Mouse (Mus musculus) hindbrain, postnatal 0 days (tissue): ENCODE measurements around the gene Sh3bgrl2. TPM values are rescaled to one million over a fixed set of nuclear protein-coding genes. Genes with fewer than 3 reads are reported as not detected.
A peak's percentile ranks its signal among the peaks of the same experiment; 100 is the strongest.

Experiments
- ATAC-seq: fragments of 200-750 bp; cut with Nextera tagmentation; 2 replicates; pipeline ENCODE4 v1.8.0; 2017; ENCODE audit warnings: mild to moderate bottlenecking, moderate TSS enrichment, moderate library complexity
- DNase-seq: peaks from one replicate; pipeline ENCODE4 v3.0.0-alpha.2; 2015; ENCODE audit warnings: low spot score
- H3K27ac ChIP-seq: fragments of 300-500 bp; sonication (generic); 2 replicates; pipeline ENCODE4 v1.5.1; 2014; ENCODE audit warnings: mild to moderate bottlenecking
- H3K27me3 ChIP-seq: fragments of 300-500 bp; sonication (generic); 2 replicates; pipeline ENCODE4 v1.6.1; 2014; ENCODE audit warnings: low read length, mixed read lengths; ENCODE audit not compliant: insufficient read depth
- H3K36me3 ChIP-seq: fragments of 300-500 bp; sonication (generic); 2 replicates; pipeline ENCODE4 v1.6.1; 2014; ENCODE audit warnings: low read length, mixed read lengths; ENCODE audit not compliant: insufficient read depth
- H3K4me1 ChIP-seq: fragments of 300-500 bp; sonication (generic); 2 replicates; pipeline ENCODE4 v1.6.1; 2014; ENCODE audit warnings: antibody characterized with exemption, low read length, mixed read lengths; ENCODE audit not compliant: insufficient read depth
- H3K4me2 ChIP-seq: fragments of 300-500 bp; sonication (generic); 2 replicates; pipeline ENCODE4 v1.6.1; 2014; ENCODE audit warnings: low read depth, mild to moderate bottlenecking, low read length, moderate library complexity, mixed read lengths
- H3K4me3 ChIP-seq: fragments of 300-500 bp; sonication (generic); 2 replicates; pipeline ENCODE4 v1.5.1; 2014; ENCODE audit warnings: low read length
- H3K9ac ChIP-seq: fragments of 300-500 bp; sonication (generic); replicated peaks from 2 replicates; pipeline ENCODE4 v1.6.1; 2014; ENCODE audit warnings: mild to moderate bottlenecking, low read length, moderate library complexity, mixed read lengths
- H3K9me3 ChIP-seq: fragments of 300-500 bp; sonication (generic); 2 replicates; pipeline ENCODE4 v1.6.1; 2016; ENCODE audit warnings: low read length, mixed read lengths
- CTCF ChIP-seq: IDR thresholded peaks from 2 replicates; pipeline ENCODE4 v1.5.1; 2016; ENCODE audit warnings: antibody characterized with exemption, control low read depth, low read depth
- WGBS: fragments of 180-500 bp; shearing (Covaris S2); extraction: QIAGEN DNeasy Blood & Tissue Kit; methylation state at CpG from one replicate; pipeline ENCODE4 v1.1.7; 2014; 5-methylcytosine and 5-hydroxymethylcytosine counted together
- polyA plus RNA-seq: library from polyadenylated mRNA; unstranded; fragments of >200 nt; fragmentation: Nextera tagmentation; extraction: Ambion mirVana; gene quantifications from 2 replicates; pipeline ENCODE4 v1.2.1, GENCODE M21; 2015
- total RNA-seq: library from RNA; depleted of rRNA; stranded (reverse); fragments of >200 nt; gene quantifications from 2 replicates; pipeline ENCODE4 v1.2.3, GENCODE M21; 2014

The Sh3bgrl2 gene
- total and polyA plus RNA-seq, 2 experiments from 2014 or later: 7.1 to 11.9 TPM

GRCm38 (mm10) chr9:83537510-83537909, 10.6 kb upstream of the Sh3bgrl2 start:
- Histone ChIP-seq H3K36me3 (no peaks in the 10 kb centered on the region), H3K4me2 (no peak overlapping the region), H3K4me1 (no peaks in the 10 kb centered on the region), H3K27me3 (no peaks in the 10 kb centered on the region), H3K4me3 (no peak overlapping the region), H3K27ac (peak overlapping the region; percentile 64; the same call in 1 of the 2 replicates), H3K9me3 (no peaks in the 10 kb centered on the region), H3K9ac (no peak overlapping the region)
- 33% methylated on average over 2 of the region's 2 CpGs for WGBS
- ATAC-seq (no peak), DNase-seq (no peak)
- no peak for TF ChIP-seq CTCF

DNA sequence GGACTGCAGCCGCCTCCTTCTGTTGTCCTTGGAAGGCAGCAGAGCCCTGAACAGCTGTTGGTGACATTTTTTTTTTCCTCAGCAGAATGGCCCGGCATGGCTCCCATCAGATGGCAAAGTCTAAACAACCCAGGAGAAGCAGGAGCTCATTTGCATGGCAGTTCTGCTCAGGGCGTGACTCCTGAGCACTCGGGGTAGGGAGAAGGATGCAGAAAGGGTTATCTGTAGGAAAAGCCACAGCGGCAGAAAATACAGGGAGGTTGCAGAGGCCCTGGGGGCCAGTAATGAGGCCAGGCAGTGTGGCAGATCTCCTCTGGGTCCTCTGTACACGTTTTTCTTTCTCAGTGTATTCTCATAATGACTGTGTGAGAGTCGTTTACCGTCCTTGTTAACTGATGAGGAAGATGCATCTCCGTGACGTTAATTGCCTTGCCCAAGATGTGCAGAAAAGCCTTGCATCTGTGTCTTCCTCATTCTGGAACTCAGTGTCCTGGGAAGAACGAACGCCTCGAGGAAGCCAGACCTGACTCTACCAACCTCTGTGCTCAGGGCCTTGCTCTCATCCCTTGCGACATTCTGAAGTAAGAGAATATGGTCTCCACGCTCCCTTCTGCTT, 10.1 kb upstream of the Sh3bgrl2 start:
- no peak overlapping the region for H3K4me2 ChIP-seq
- peak; percentile 64 for DNase-seq
- no peak overlapping the region for H3K9ac ChIP-seq
- ATAC-seq: peak; percentile 73
- no peak for TF ChIP-seq CTCF
- H3K36me3 ChIP-seq: no peaks in the 10 kb centered on the region
- H3K9me3 ChIP-seq: no peaks in the 10 kb centered on the region
- H3K4me1 ChIP-seq: no peaks in the 10 kb centered on the region
- no peak overlapping the region for H3K4me3 ChIP-seq
- peak overlapping the region; percentile 64 for H3K27ac ChIP-seq
- H3K27me3 ChIP-seq: no peaks in the 10 kb centered on the region
- WGBS: 37% methylated on average over 15 of the region's 15 CpGs

DNA sequence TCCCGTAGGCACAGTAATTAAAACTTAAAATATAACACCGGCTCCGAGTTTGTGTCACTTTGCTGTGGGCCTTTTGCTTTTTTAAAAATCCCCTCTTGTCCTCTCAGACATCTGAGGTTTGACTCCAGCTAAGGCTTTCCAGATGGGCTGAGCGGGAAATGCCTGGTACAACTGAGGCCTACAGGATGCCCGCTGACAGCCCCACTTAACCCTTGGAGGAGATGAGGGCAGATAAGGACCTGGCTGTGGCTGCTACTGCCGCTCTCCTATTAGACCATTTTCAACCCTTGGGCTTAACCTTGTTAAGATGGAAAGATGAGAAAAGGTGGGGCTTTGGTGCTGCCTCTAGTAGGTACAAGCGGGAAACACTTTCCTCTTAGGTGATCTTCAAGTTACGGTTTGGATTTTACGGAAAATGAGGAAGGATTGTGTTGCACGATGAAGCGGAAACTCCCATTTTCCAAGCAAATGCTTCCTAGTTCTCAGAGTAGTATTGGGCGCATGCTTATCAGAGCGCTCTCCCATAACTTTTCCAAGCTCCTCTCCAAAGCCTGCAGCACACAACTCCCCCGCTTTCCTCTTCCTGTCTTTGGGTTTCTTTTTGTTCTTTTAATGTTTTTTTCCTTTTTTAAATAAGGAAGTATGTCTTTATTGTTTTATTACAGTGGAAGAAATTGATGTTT, 8.2 kb upstream of the Sh3bgrl2 start:
- DNase-seq (no peak), ATAC-seq (no peak)
- TF ChIP-seq CTCF: no peak
- no peak overlapping the region for H3K9ac ChIP-seq
- H3K9me3 ChIP-seq: no peaks in the 10 kb centered on the region
- H3K36me3 ChIP-seq: no peaks in the 10 kb centered on the region
- H3K27ac ChIP-seq: no peak overlapping the region
- no peaks in the 10 kb centered on the region for H3K4me1 ChIP-seq
- WGBS: 90% methylated on average over 14 of the region's 14 CpGs
- H3K27me3 ChIP-seq: no peaks in the 10 kb centered on the region
- no peak overlapping the region for H3K4me2 ChIP-seq
- H3K4me3 ChIP-seq: no peak overlapping the region

DNA sequence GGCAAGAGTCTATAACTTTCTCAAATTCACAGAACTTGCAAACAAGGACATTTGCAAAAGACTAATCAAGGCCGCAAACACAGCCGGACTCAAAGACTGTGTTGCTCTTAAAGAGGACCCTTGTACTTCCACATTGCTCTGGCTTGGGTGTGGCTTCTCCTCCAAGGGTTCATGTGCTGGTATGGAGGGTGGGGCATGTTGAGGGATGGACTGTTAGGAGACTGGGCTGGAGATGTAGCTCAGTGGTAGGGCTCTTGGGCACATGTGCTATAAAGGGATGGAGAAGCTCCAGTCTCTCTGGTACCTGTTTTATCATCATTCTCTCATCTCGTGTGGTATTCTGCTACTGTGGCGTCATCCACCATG, 7.7 kb upstream of the Sh3bgrl2 start:
- Histone ChIP-seq H3K27me3 (no peaks in the 10 kb centered on the region), H3K9me3 (no peaks in the 10 kb centered on the region), H3K36me3 (no peaks in the 10 kb centered on the region), H3K4me2 (no peak overlapping the region), H3K9ac (no peak overlapping the region), H3K4me1 (no peaks in the 10 kb centered on the region), H3K4me3 (no peak overlapping the region), H3K27ac (no peak overlapping the region)
- DNase-seq: no peak
- WGBS: 90% methylated on average over 4 of the region's 4 CpGs
- no peak for ATAC-seq
- no peak for TF ChIP-seq CTCF

DNA sequence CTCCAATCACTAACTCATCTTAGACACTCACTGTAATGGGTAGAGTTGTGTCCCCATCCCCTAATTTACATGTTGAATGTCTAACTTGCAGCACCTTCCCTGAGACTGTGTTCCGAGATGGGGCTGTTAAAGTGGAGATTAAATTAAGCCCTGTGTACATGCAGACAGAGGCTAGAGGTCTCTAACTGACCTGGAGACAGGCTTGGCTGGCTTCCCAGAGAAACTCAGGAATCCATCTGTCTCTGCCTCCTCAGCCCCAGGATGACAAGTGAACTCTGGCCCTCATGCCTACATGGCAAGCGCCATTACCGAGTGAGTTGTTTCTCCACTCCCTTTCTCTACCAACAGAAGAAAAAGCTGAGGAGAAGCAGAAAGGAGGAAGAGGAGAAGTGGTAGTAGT, 7.2 kb upstream of the Sh3bgrl2 start:
- Histone ChIP-seq H3K27ac (no peak overlapping the region), H3K4me3 (no peak overlapping the region), H3K9ac (no peak overlapping the region), H3K4me1 (no peaks in the 10 kb centered on the region), H3K27me3 (no peaks in the 10 kb centered on the region), H3K9me3 (no peaks in the 10 kb centered on the region), H3K4me2 (no peak overlapping the region), H3K36me3 (no peaks in the 10 kb centered on the region)
- TF ChIP-seq CTCF: no peak
- ATAC-seq (no peak), DNase-seq (peak; percentile 28)
- WGBS: 54% methylated on average over 3 of the region's 3 CpGs

DNA sequence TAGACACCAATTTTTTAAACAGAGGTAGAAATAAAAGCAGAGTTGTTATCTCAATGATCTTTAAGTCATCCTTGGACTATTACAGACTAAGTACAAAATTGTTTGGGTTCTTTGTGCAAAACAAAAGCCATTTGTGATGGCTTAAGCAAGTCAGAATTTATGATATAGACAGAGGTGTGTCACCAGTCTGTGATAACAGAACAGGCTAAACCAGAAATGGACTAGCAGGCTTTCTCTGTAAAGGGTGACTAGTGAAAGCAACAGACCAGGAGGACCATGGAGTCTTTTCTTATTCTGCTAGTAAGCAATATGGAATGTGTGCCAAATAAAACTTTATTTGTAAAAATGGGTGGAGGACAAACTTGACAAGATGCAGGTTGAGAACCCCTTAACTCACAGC, 2.9 kb upstream of the Sh3bgrl2 start:
- no peaks in the 10 kb centered on the region for H3K9me3 ChIP-seq
- H3K27me3 ChIP-seq: no peaks in the 10 kb centered on the region
- H3K4me3 ChIP-seq: no peak overlapping the region
- ATAC-seq (no peak), DNase-seq (no peak)
- no peak overlapping the region for H3K27ac ChIP-seq
- no peaks in the 10 kb centered on the region for H3K4me1 ChIP-seq
- no peak overlapping the region for H3K9ac ChIP-seq
- H3K36me3 ChIP-seq: no peaks in the 10 kb centered on the region
- no peak overlapping the region for H3K4me2 ChIP-seq
- TF ChIP-seq CTCF: no peak

DNA sequence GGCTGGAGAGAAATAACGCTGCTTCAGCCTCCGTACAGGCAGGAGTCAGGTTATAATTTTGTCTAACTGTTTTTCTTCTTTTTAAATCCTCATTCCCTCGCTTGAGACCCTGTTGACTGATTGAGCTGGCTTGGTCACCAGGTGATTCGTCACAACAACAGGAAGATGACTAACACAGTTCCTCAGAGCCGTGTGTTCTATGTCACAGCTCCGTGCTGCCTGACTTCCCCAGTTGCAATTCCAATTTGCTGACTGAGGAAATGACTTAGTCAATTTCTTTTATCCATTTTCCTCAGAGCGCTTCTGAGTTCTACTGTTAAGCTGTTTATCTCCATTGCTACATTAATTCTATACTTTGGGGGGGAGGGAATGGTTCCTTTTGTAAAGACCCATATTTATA, 1.8 kb upstream of the Sh3bgrl2 start:
- H3K36me3 ChIP-seq: no peaks in the 10 kb centered on the region
- no peak for ATAC-seq
- TF ChIP-seq CTCF: no peak
- no peak overlapping the region for H3K9ac ChIP-seq
- H3K4me2 ChIP-seq: no peak overlapping the region
- WGBS: 78% methylated on average over 7 of the region's 7 CpGs
- H3K27ac ChIP-seq: no peak overlapping the region
- no peak overlapping the region for H3K4me3 ChIP-seq
- no peaks in the 10 kb centered on the region for H3K27me3 ChIP-seq
- no peak for DNase-seq
- no peaks in the 10 kb centered on the region for H3K9me3 ChIP-seq
- 0 out of 2 replicates have a peak, but pooled peaks cover 6% of the 10 kb centered on the region for H3K4me1 ChIP-seq
